Mouse (Mus musculus) intestine, postnatal 0 days (tissue): ENCODE measurements around the gene Slc8a1. TPM values are rescaled to one million over a fixed set of nuclear protein-coding genes. Genes with fewer than 3 reads are reported as not detected.

Source experiments
- ATAC-seq: fragments of 200-750 bp; cut with Nextera tagmentation; 2 replicates; pipeline ENCODE4 v1.8.0; 2017; ENCODE audit warnings: mild to moderate bottlenecking, moderate TSS enrichment, moderate library complexity
- H3K27ac ChIP-seq: fragments of 300-500 bp; sonication (generic); 2 replicates; pipeline ENCODE4 v1.5.1; 2014; ENCODE audit warnings: mild to moderate bottlenecking, low read depth, low read length, moderate library complexity
- H3K27me3 ChIP-seq: fragments of 300-500 bp; sonication (generic); replicated peaks from 2 replicates; pipeline ENCODE4 v1.6.1; 2014; ENCODE audit warnings: low read length, mixed read lengths; ENCODE audit not compliant: control insufficient read depth, insufficient read depth
- H3K36me3 ChIP-seq: fragments of 300-500 bp; sonication (generic); 2 replicates; pipeline ENCODE4 v1.6.1; 2014; ENCODE audit warnings: mild to moderate bottlenecking, moderate library complexity; ENCODE audit not compliant: control insufficient read depth, insufficient read depth
- H3K4me1 ChIP-seq: fragments of 300-500 bp; sonication (generic); replicated peaks from 2 replicates; pipeline ENCODE4 v1.6.1; 2014; ENCODE audit warnings: antibody characterized with exemption, low read length, mixed read lengths; ENCODE audit not compliant: control insufficient read depth, insufficient read depth
- H3K4me2 ChIP-seq: fragments of 300-500 bp; sonication (generic); replicated peaks from 2 replicates; pipeline ENCODE4 v1.6.1; 2014; ENCODE audit warnings: low read depth, mild to moderate bottlenecking, moderate library complexity
- H3K4me3 ChIP-seq: fragments of 300-500 bp; sonication (generic); 2 replicates; pipeline ENCODE4 v1.5.1; 2014; ENCODE audit warnings: low read depth, low read length
- H3K9ac ChIP-seq: fragments of 300-500 bp; sonication (generic); 2 replicates; pipeline ENCODE4 v1.6.1; 2014; ENCODE audit warnings: mild to moderate bottlenecking, low read depth, low read length
- H3K9me3 ChIP-seq: fragments of 300-500 bp; sonication (generic); 2 replicates; pipeline ENCODE4 v1.6.1; 2016; ENCODE audit warnings: mixed run types; ENCODE audit not compliant: control insufficient read depth
- CTCF ChIP-seq: sonication (generic); IDR thresholded peaks from 2 replicates; pipeline ENCODE4 v1.5.1; 2016; ENCODE audit warnings: low read depth, mild to moderate bottlenecking, control low read depth, antibody characterized with exemption, moderate library complexity
- WGBS: fragments of 180-500 bp; shearing (Covaris S2); extraction: QIAGEN DNeasy Blood & Tissue Kit; methylation state at CpG from one replicate; pipeline ENCODE4 v1.1.7; 2014; 5-methylcytosine and 5-hydroxymethylcytosine counted together
- polyA plus RNA-seq: library from polyadenylated mRNA; unstranded; fragments of >200 nt; fragmentation: Nextera tagmentation; extraction: Ambion mirVana; gene quantifications from 2 replicates; pipeline ENCODE4 v1.2.1, GENCODE M21; 2015

Slc8a1 gene
- polyA plus RNA-seq, 1 experiment from 2014 or later = 2.9 TPM

DNA sequence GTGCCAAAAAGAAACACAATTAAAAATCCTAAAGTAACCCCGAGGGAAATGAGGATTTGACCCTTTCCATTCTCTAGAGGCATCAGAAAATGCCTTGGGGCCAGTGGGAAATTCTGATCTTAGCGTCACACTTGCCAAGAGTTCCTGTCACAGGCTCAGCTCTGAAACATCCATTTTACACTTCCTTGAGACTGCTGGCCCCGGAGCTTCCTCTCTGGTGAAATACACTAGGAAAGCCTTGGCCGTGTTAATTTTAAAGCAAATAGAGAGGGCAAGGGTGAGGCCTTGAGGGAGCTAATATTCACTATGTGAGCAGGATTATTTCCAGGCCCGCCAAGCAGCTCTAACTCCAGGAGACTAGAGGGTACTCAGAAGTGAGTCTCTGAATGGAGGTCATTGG, 305.0 kb downstream of the Slc8a1 start:
- 29% methylated on average over 5 of the region's 5 CpGs for WGBS
- no peak overlapping the region for H3K4me2 ChIP-seq
- no peak overlapping the region for H3K9ac ChIP-seq
- no peak overlapping the region for H3K27ac ChIP-seq
- no peaks in the 10 kb centered on the region for H3K4me1 ChIP-seq
- no peaks in the 10 kb centered on the region for H3K9me3 ChIP-seq
- no peak for TF ChIP-seq CTCF
- ATAC-seq = no peak
- no peak overlapping the region for H3K4me3 ChIP-seq
- no peaks in the 10 kb centered on the region for H3K36me3 ChIP-seq
- H3K27me3 ChIP-seq = no peaks in the 10 kb centered on the region

DNA sequence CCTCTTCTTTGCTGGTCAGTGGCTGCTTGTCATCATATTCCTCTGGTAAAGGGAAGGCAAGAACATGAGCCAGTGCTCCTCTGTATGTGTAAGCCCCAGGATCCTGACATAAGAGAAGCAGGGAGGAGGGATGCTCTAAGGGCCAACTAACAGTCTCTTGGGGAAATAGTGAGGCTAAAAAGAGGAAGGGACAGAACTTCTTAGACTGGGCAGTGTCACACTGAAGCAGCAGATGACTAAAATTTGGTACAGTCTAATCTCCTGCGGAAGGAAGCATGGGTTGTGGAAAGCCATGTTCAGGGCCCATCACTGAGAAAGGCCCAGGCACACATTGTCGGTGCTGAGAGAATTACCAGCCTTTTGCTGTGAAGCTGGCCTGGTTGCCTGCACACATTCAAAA, 305.4 kb downstream of the Slc8a1 start:
- no peaks in the 10 kb centered on the region for H3K9me3 ChIP-seq
- H3K4me3 ChIP-seq = no peak overlapping the region
- 87% methylated on average over 2 of the region's 2 CpGs for WGBS
- no peak for TF ChIP-seq CTCF
- no peaks in the 10 kb centered on the region for H3K4me1 ChIP-seq
- no peak overlapping the region for H3K27ac ChIP-seq
- H3K9ac ChIP-seq = no peak overlapping the region
- no peaks in the 10 kb centered on the region for H3K36me3 ChIP-seq
- no peak for ATAC-seq
- no peaks in the 10 kb centered on the region for H3K27me3 ChIP-seq
- H3K4me2 ChIP-seq = no peak overlapping the region

DNA sequence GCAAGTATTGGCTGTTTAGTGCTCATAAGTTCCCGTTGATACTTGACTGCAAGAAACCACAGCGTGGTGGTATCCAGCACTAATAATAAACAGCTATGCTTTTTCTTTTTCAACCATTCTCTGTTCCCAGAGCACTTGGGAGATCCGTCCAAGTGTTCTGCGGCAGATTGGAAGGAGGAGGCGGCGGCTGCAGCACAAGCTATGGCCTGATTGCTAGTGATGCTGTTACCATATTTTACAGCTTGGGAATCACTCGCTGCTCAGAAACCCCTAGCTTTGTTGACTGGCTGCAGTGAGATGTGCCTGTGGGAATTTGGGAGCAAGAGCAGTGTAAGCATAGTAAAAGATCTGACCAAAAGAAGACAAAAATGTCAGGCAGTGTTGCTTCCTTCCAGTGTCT, 310.9 kb downstream of the Slc8a1 start:
- H3K27me3 ChIP-seq = no peaks in the 10 kb centered on the region
- no peak overlapping the region for H3K27ac ChIP-seq
- WGBS = 82% methylated on average over 7 of the region's 7 CpGs
- H3K4me2 ChIP-seq = no peak overlapping the region
- no peaks in the 10 kb centered on the region for H3K36me3 ChIP-seq
- ATAC-seq = no peak
- no peak overlapping the region for H3K9ac ChIP-seq
- H3K4me3 ChIP-seq = no peak overlapping the region
- no peaks in the 10 kb centered on the region for H3K4me1 ChIP-seq
- no peak for TF ChIP-seq CTCF
- no peaks in the 10 kb centered on the region for H3K9me3 ChIP-seq

DNA sequence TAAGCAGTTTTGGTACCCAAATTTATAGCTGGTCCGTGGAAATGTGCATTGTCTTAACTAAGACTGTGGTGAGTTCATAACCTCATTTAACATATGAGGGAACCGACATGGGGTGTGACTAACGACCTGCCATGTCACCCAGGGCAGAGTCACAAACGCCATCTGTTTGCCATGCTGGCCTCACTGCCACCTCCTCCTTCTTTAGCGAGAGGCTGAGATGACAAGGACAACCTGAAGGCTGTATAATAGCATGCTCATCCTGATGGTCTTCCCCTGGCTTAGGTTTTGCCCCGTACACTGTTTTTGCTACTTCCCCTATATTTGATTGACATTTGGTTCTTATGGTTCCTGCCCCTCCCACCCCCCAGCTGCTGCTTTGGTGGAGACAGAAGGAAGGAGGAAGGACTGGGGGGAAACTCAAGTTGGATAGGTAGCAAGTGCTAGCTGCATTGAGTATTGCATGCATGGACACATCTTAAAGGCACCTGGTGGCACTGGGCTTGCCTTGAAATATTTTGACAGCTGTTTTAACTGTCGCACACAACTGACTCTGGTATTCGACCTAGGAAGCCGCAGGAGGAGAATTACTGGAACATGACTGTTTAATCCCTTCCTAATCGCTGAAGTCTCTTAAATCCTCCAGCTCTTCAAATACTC, 313.8 kb downstream of the Slc8a1 start:
- no peak for TF ChIP-seq CTCF
- H3K9ac ChIP-seq = no peak overlapping the region
- no peaks in the 10 kb centered on the region for H3K9me3 ChIP-seq
- no peak overlapping the region for H3K27ac ChIP-seq
- no peak overlapping the region for H3K4me3 ChIP-seq
- H3K4me1 ChIP-seq = no peaks in the 10 kb centered on the region
- no peaks in the 10 kb centered on the region for H3K27me3 ChIP-seq
- WGBS = 70% methylated on average over 10 of the region's 10 CpGs
- no peak overlapping the region for H3K4me2 ChIP-seq
- ATAC-seq = no peak
- no peaks in the 10 kb centered on the region for H3K36me3 ChIP-seq

DNA sequence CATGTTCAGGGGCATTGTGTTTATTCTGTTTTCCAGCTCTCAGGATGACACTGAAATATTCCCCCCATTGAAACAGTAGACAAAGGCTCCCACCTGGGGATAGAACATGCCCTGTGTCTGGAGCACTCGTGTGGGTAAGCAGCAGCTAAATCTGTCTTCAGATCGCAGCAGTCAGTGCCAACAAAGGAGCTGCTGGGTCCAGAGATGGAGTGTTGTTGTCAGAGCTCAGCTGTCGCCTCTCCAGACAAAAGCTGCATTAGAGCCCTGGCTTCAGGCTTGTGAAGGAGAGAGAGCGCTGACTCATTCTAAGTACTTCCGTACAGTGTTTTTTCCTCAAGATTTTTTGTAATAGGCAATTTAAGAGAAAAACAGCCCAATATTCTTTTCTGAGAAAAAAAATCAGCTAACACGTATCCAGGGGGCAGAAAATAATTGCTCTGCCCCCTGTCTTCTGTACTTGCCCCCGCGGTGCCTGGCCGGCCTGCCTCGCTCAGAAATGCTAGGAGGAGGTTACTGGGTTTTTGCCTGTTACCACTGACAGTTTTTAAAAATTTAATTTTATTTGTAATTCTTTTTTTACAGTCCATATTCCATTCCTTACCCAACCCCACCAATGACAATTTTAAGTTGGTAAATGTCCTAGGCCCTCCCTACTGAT, 318.2 kb downstream of the Slc8a1 start:
- Histone ChIP-seq H3K36me3 (no peaks in the 10 kb centered on the region), H3K4me1 (no peaks in the 10 kb centered on the region), H3K4me3 (no peak overlapping the region), H3K9ac (no peak overlapping the region), H3K27me3 (no peaks in the 10 kb centered on the region), H3K9me3 (no peaks in the 10 kb centered on the region), H3K27ac (no peak overlapping the region), H3K4me2 (no peak overlapping the region)
- TF ChIP-seq CTCF = no peak
- whole genome bisulfite sequencing = 81% methylated on average over 10 of the region's 10 CpGs
- no peak for ATAC-seq

DNA sequence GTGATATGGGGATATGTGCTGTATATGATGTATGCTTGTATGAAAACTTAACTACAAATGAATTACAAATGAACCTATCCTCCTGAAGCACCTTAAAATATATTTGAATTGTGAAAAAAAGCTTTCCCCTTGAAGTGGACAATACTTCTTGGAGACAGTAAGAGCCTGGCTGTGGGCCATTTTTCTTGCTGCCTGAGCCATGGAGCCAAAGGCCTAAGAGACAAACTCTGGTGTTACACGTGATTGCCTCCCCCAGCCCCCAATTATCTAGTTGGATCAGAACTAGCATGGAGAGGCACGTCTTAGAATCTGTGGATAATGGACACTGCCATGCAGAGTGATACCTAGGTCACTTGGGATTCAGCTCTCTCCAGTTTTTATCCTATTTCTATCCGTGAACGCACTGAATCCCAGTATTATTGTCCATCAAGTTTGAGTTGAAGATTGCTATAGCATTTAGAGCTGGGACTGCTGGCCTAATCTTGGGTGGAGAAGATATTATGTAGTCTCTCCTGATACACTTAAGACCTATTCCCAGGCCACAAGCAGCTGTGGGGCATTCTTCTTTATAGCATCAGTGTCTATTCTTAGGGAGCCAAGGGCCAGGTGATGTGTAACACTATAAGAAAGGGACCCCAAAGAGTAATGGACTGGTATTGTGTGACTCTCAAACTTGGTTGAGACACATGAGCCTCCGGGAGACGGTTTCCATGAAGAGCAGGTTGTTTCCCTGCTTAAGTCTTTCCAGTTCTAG, 321.6 kb downstream of the Slc8a1 start:
- H3K4me3 ChIP-seq = no peak overlapping the region
- ATAC-seq = no peak
- H3K4me1 ChIP-seq = no peaks in the 10 kb centered on the region
- WGBS = 87% methylated on average over 6 of the region's 6 CpGs
- H3K4me2 ChIP-seq = no peak overlapping the region
- no peaks in the 10 kb centered on the region for H3K27me3 ChIP-seq
- H3K9ac ChIP-seq = no peak overlapping the region
- H3K9me3 ChIP-seq = no peaks in the 10 kb centered on the region
- H3K27ac ChIP-seq = no peak overlapping the region
- no peaks in the 10 kb centered on the region for H3K36me3 ChIP-seq
- no peak for TF ChIP-seq CTCF
